Mouse (Mus musculus): Measurements from ENCODE around the gene Ubp1. TPM values are rescaled to one million over a fixed set of nuclear protein-coding genes. Genes with fewer than 3 reads are reported as not detected.

Gene Ubp1
- polyA plus RNA-seq, 1 experiment from 2014 or later = 49.8 TPM

DNA sequence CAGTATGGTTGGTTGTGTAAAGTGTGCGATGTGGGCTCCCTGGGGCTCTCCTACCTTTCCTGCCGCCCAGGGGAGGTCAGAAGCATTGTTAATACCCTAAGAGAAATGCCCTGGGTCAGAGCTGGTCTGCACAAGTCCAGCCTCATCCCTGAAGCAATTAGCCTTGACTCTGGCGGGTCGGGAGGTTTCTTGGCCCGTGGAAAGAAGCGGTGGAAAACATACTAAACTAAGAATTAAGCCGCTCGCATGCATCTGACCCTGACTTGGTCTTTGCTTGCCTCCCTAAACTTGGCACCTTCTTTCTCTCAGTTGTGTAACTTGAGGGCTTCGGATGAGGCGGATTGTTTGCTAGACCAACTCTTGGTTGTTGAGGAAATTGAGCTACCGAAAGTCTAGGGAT, 1.8 kb downstream of the Ubp1 start:
- Histone ChIP-seq H3K36me3 (replicated peaks) (no peaks in the 10 kb centered on the region), H3K4me1 (replicated peaks) (peaks cover 55% of the 10 kb centered on the region), H3K9ac (peak overlapping the region; percentile 99)

DNA sequence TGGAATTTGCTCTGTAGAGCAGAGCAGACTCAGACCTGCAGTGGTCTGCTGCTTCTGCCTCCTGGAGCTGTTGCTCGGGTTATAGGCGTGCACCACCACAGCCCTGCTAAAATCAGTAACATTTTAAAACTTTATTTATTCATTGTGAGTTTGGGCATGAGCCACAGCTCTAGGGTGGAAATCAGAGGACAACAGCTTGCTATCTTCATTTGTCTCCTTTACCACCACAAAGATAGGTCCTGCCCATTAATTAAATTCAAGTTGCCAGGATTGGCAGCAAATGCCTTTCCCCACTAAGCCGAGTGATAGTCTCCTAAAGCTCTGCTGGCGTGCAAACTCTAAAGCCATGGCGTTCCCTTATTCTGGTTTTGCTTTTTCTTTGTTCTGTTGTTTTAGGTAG, 4.9 kb downstream of the Ubp1 start:
- WGBS (ENCODE audit: insufficient replicate concordance) = 46% methylated on average over 5 of the region's 5 CpGs
- ATAC-seq (ENCODE audit: insufficient read depth) = no peak
- Histone ChIP-seq H3K36me3 (replicated peaks) (no peaks in the 10 kb centered on the region), H3K9me3 (replicated peaks) (no peaks in the 10 kb centered on the region), H3K27ac (replicated peaks) (peak overlapping the region; percentile 61), H3K4me2 (peak overlapping the region; percentile 26), H3K9ac (peak overlapping the region; percentile 26; the same call in 1 of the 2 replicates), H3K27me3 (no peaks in the 10 kb centered on the region), H3K4me1 (replicated peaks) (peaks cover 76% of the 10 kb centered on the region), H3K4me3 (replicated peaks) (peak overlapping the region; percentile 22)

More for the DNA sequence above, 1.8 kb downstream of the Ubp1 start:
- no peak for ATAC-seq (ENCODE audit: insufficient read depth)
- H3K27ac ChIP-seq (replicated peaks) = peak overlapping the region; percentile 97
- H3K9me3 ChIP-seq (replicated peaks) = no peaks in the 10 kb centered on the region
- 15% methylated on average over 11 of the region's 11 CpGs for WGBS (ENCODE audit: insufficient replicate concordance)
- peak overlapping the region; percentile 81 for H3K4me2 ChIP-seq
- H3K4me3 ChIP-seq (replicated peaks) = peak overlapping the region; percentile 98
- 0 out of 2 replicates have a peak, but pooled peaks cover 4% of the 10 kb centered on the region for H3K27me3 ChIP-seq

DNA sequence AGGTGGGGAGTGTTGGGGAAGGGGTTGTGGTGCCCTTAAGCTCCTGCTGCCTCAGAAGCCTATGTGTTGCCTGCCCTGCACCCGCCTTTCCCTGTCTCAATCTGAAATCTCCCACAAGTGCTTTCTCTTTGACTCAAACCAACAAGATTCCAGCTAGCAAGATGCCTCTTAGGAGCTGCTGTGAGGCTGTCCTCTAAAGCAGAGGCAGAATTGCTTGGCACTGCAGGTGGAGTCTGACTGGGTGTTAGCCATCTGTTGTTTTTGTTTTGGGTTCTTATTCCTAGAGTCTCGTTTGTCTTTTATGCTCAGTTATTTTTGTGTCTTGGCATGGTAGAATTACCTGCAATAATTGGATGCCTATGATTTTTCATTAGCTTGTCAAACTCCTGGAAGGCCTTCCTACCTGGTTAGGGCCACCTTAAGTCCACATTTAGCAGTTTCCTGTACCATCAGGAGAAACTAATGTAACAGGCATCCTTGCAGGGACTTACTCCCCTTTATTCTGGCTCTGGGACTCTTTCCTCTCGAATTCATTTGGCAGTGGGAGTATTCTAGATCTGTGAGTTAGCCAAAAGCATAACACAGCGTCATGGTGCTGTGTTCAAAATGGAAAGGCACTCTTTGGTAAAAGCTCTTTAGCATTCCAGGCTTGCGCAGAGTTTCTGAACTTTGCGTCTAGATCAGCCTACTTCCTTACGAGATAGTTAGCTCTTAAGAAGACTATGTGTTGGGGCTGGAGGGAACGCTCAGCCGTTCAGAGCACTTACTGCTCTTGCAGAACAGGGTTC, 8.5 kb downstream of the Ubp1 start:
- H3K27ac ChIP-seq (replicated peaks) = peak overlapping the region; percentile 93
- 83% methylated on average over 9 of the region's 9 CpGs for WGBS (ENCODE audit: insufficient replicate concordance)
- no peak overlapping the region for H3K4me3 ChIP-seq (replicated peaks)
- peaks cover 93% of the 10 kb centered on the region for H3K4me1 ChIP-seq (replicated peaks)
- no peak overlapping the region for H3K9ac ChIP-seq
- H3K27me3 ChIP-seq = no peaks in the 10 kb centered on the region
- no peak overlapping the region for H3K4me2 ChIP-seq
- H3K36me3 ChIP-seq (replicated peaks) = 0 out of 2 replicates have a peak, but pooled peaks cover 6% of the 10 kb centered on the region
- H3K9me3 ChIP-seq (replicated peaks) = no peaks in the 10 kb centered on the region
- no peak for ATAC-seq (ENCODE audit: insufficient read depth)

DNA sequence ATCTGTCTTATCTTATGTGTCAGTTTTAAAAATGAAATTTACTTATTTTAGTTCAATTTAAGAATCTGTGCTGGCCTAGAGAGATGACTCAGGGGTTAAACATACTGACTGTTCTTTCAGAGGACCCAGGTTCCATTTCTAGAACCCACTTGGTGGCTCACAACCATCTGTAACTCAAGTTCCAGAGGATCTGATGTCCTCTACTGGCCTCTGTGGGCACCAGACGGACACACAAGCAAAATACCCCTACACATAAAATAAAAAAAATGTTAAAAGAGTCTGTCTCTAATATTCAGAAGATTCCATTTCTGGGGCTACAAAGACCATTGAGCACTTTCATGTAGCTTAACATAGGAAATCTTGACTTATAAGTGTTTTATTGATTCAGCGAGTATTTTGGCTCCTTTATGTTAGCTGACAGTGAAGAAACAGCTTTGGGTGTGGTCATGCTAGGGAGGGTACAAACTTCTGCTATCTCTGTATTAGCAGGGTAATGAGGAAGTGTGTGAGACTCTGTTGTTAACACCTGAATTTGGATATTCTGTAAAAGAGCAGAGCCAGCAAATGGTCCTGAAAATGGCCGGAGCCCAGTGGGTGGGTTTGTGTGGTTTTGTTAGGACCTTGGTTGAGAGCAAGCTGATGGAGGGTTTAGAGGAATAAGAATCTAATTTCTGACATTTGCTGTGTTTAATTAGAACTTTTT, 10.5 kb downstream of the Ubp1 start:
- peak overlapping the region; percentile 45 for H3K9ac ChIP-seq
- WGBS (ENCODE audit: insufficient replicate concordance) = 23% methylated on average over 3 of the region's 3 CpGs
- H3K4me3 ChIP-seq (replicated peaks) = peak overlapping the region; percentile 27

DNA sequence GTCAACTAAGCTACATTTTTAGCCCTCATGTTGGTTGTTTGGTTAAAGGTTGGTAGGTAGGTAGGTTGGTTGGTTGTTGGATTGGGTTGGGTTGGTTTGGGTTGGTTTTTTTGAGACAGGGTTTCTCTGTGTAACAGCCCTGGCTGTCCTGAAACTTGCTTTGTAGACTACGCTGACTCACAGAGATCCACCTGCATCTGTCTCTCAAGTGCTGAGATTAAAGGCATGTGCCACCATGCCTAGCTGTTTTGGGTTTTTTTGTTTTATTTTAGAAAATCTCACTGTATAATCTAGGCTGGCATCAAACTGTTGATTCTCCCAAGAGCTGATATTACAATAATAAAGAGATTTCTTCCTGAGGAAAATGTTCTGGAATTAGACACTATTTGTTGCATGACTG, 12.6 kb downstream of the Ubp1 start:
- Histone ChIP-seq H3K9ac (no peak overlapping the region), H3K27ac (replicated peaks) (peak overlapping the region; percentile 9), H3K9me3 (replicated peaks) (no peaks in the 10 kb centered on the region), H3K36me3 (replicated peaks) (peaks cover 38% of the 10 kb centered on the region), H3K27me3 (no peaks in the 10 kb centered on the region), H3K4me3 (replicated peaks) (no peak overlapping the region), H3K4me1 (replicated peaks) (peaks cover 63% of the 10 kb centered on the region), H3K4me2 (no peak overlapping the region)
- no peak for ATAC-seq (ENCODE audit: insufficient read depth)
- WGBS (ENCODE audit: insufficient replicate concordance) = 97% methylated on average over 1 of the region's 1 CpGs

More for the DNA sequence above, 10.5 kb downstream of the Ubp1 start:
- peak overlapping the region; percentile 63 for H3K4me2 ChIP-seq
- no peaks in the 10 kb centered on the region for H3K9me3 ChIP-seq (replicated peaks)
- no peaks in the 10 kb centered on the region for H3K27me3 ChIP-seq
- peak; percentile 95 for ATAC-seq (ENCODE audit: insufficient read depth)
- H3K4me1 ChIP-seq (replicated peaks) = peaks cover 75% of the 10 kb centered on the region
- peak overlapping the region; percentile 93 for H3K27ac ChIP-seq (replicated peaks)
- peaks cover 23% of the 10 kb centered on the region for H3K36me3 ChIP-seq (replicated peaks)

DNA sequence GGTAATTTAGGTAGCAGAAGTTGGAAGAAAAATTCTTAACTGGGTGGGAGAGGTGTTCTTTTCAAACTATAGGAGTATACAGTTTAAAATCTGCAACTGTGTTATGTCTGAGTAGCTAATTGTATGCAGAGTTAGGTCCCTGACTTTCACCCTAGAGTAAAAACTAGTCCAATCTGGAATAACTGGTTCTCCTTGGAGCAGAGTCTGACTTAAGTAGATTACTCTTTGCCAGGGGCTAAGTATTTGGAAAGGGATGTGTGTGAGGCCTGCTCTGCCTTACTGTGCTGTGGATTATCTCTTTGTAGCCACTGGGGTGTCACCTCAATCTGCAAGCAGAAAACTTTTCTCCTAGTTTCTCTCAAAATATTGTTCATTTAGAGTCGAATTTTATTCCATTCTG, 16.5 kb downstream of the Ubp1 start:
- Histone ChIP-seq H3K9ac (no peak overlapping the region), H3K27me3 (no peaks in the 10 kb centered on the region), H3K4me3 (replicated peaks) (no peak overlapping the region), H3K27ac (replicated peaks) (peak overlapping the region; percentile 35; the same call in 1 of the 2 replicates), H3K36me3 (replicated peaks) (peaks cover 71% of the 10 kb centered on the region), H3K9me3 (replicated peaks) (no peaks in the 10 kb centered on the region), H3K4me1 (replicated peaks) (peaks cover 25% of the 10 kb centered on the region), H3K4me2 (no peak overlapping the region)
- ATAC-seq (ENCODE audit: insufficient read depth) = no peak
- WGBS (ENCODE audit: insufficient replicate concordance) = 76% methylated on average over 1 of the region's 1 CpGs

DNA sequence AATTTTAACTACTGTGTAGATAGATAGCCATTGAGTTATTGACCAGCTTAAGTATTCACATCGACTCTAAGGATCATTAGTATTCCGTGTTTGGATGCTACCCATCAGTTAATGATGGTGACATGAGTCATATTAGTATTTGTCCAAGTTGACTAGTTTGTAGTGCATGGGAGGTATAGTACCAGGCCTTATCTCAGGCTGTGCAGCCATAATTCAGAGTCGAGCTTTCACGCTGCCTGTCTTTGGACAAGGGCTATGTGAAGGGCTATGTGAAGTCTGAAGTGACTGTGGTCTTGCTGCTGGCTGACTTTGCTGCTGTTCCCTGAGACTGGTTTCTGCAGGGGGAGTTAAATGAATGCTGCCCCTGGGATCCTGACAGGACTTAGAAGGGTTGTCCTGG, 27.0 kb downstream of the Ubp1 start:
- Histone ChIP-seq H3K9ac (no peak overlapping the region), H3K4me1 (replicated peaks) (peaks cover 5% of the 10 kb centered on the region; the same call in 1 of the 2 replicates), H3K9me3 (replicated peaks) (no peaks in the 10 kb centered on the region), H3K4me2 (no peak overlapping the region), H3K36me3 (replicated peaks) (peaks cover 90% of the 10 kb centered on the region), H3K27ac (replicated peaks) (no peak overlapping the region), H3K4me3 (replicated peaks) (no peak overlapping the region), H3K27me3 (no peaks in the 10 kb centered on the region)
- WGBS (ENCODE audit: insufficient replicate concordance) = 74% methylated on average over 4 of the region's 4 CpGs
- ATAC-seq (ENCODE audit: insufficient read depth) = no peak

DNA sequence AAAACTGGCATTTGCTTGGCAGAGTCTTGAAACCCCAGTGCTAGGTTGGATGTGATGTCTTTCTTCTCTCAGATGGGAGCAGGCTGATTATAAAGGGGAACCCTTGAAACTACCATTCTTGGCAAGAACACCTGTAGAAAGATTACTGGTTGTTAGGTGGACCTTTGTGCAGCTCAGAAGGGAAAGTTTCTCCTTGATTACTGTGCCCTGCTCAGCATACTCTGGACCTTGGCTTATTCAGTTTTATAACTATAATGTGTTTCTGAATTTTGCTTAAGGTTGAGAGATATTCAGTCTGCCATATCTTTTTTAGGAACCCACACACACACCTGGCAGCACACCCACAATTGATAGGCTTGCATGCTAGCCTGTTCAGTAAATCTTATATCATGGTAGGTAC, 33.0 kb downstream of the Ubp1 start:
- ATAC-seq (ENCODE audit: insufficient read depth) = no peak
- H3K4me1 ChIP-seq (replicated peaks) = peaks cover 40% of the 10 kb centered on the region
- no peak overlapping the region for H3K27ac ChIP-seq (replicated peaks)
- H3K36me3 ChIP-seq (replicated peaks) = peaks cover 94% of the 10 kb centered on the region
- no peak overlapping the region for H3K9ac ChIP-seq
- no peak overlapping the region for H3K4me3 ChIP-seq (replicated peaks)
- H3K9me3 ChIP-seq (replicated peaks) = no peaks in the 10 kb centered on the region
- no peak overlapping the region for H3K4me2 ChIP-seq
- no peaks in the 10 kb centered on the region for H3K27me3 ChIP-seq

DNA sequence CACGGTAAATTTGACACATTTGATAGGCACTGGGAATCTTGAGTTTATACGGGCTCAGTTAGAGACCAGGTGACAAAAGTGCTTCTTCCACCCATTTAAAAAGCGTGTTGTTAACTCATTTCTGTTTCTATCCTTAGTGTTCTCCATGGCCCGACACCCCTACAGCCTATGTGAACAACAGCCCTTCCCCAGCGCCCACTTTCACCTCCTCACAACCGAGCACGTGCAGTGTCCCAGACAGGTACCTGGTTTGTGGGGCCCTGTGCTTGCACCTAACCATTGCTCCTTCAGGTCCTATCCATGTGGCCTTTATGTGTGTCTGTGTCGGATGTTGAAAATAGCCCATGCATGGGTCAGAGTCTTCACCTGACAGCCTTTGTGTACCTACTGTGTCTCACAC, 33.7 kb downstream of the Ubp1 start:
- Histone ChIP-seq H3K27me3 (no peaks in the 10 kb centered on the region), H3K4me1 (replicated peaks) (peaks cover 44% of the 10 kb centered on the region), H3K9me3 (replicated peaks) (no peaks in the 10 kb centered on the region), H3K4me3 (replicated peaks) (no peak overlapping the region), H3K4me2 (no peak overlapping the region), H3K27ac (replicated peaks) (no peak overlapping the region), H3K36me3 (replicated peaks) (peaks cover 92% of the 10 kb centered on the region), H3K9ac (no peak overlapping the region)
- no peak for ATAC-seq (ENCODE audit: insufficient read depth)
- WGBS (ENCODE audit: insufficient replicate concordance) = 91% methylated on average over 8 of the region's 8 CpGs

DNA sequence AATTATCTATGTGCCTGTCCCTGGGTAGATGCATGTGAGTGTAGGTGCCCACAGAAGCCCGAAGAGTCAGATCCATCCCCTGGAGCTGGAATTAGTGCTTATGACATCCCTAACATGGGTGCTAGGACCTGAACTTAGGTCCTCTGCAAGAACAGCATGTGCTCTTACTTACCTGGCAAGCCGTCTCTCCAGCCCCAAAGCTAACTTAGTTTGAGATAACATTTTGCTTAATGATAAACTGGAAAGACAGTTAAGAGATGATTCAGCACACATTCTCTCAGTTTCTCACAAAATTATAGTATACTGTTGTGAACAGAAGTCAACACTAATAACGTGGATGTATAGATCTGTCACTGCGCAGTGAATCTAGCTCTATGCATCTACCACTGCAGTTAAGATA, 36.1 kb downstream of the Ubp1 start:
- Histone ChIP-seq H3K9me3 (replicated peaks) (no peaks in the 10 kb centered on the region), H3K4me2 (no peak overlapping the region), H3K4me3 (replicated peaks) (no peak overlapping the region), H3K9ac (no peak overlapping the region), H3K4me1 (replicated peaks) (peaks cover 67% of the 10 kb centered on the region), H3K36me3 (replicated peaks) (peaks cover 92% of the 10 kb centered on the region), H3K27me3 (no peaks in the 10 kb centered on the region), H3K27ac (replicated peaks) (peak overlapping the region; percentile 96)
- no peak for ATAC-seq (ENCODE audit: insufficient read depth)
- 54% methylated on average over 4 of the region's 4 CpGs for WGBS (ENCODE audit: insufficient replicate concordance)

DNA sequence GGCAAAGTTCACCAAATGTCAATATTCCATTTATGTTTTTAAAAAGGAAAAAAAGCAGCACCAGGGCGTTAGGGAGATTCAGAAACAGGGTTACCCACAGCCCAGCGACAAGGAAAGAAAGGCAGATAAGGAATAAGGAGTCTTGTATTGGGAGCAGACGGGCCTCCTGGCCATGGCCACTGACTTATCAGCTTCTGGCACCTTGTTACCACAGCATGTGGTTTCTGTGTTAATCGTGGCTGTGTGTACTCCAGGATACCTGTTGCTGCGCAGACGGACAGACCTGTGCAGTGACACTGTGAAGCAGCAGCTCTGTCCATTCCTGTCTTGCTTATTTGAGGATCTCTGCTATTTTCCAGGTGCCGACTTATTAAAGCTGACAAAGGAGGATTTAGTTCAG, 38.2 kb downstream of the Ubp1 start:
- H3K4me3 ChIP-seq (replicated peaks) = peak overlapping the region; percentile 66
- H3K27me3 ChIP-seq = no peaks in the 10 kb centered on the region
- no peaks in the 10 kb centered on the region for H3K9me3 ChIP-seq (replicated peaks)
- WGBS (ENCODE audit: insufficient replicate concordance) = 17% methylated on average over 7 of the region's 7 CpGs
- peak overlapping the region; percentile 96 for H3K27ac ChIP-seq (replicated peaks)
- H3K4me2 ChIP-seq = peak overlapping the region; percentile 64
- peak; percentile 99 for ATAC-seq (ENCODE audit: insufficient read depth)
- peak overlapping the region; percentile 64 for H3K9ac ChIP-seq
- H3K36me3 ChIP-seq (replicated peaks) = peaks cover 91% of the 10 kb centered on the region
- H3K4me1 ChIP-seq (replicated peaks) = peaks cover 63% of the 10 kb centered on the region

All from liver, embryonic 15.5 days (tissue).